Mouse (Mus musculus): Measurements from ENCODE around the gene Hecw2. TPM values are rescaled to one million over a fixed set of nuclear protein-coding genes. Genes with fewer than 3 reads are reported as not detected.
A peak's percentile ranks its signal among the peaks of the same experiment; 100 is the strongest.

Hecw2 gene
- total RNA-seq, 4 experiments from 2014 or later = 10.3 to 12.5 (median 11.9) TPM

- peak; percentile 75 for DNase-seq (ENCODE audit: low spot score)
Measured at GRCm38 (mm10) chr1:53986185-53986892, 208.6 kb downstream of the Hecw2 start.

GRCm38 (mm10) chr1:53978514-53978831, 216.5 kb downstream of the Hecw2 start:
- DNase-seq (ENCODE audit: low spot score) = peak; percentile 90

- peak; percentile 27 for DNase-seq (ENCODE audit: low spot score)
Measured at GRCm38 (mm10) chr1:53977806-53978513, 217.0 kb downstream of the Hecw2 start.

DNA sequence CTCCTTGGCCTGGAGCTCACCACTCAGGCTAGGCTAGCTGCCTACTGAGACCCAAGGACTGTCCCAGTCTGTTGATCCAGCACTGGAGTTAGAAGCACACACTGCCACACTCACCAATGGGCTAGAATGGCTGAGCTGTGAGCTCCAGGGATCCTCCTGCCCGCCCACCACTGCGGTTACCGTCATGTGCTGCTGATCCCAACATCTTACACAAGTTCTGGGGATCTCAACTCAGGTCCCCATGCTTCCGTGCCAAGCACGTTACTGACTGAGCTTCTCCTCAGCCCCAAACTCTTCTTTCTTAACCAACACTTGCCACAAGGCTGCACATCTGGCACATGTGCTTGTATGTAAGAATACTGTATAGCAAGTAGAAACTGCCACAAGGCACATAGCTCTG, 218.2 kb downstream of the Hecw2 start:
- no peak for DNase-seq (ENCODE audit: low spot score)

GRCm38 (mm10) chr1:53976100-53976499, 218.9 kb downstream of the Hecw2 start:
- DNase-seq (ENCODE audit: low spot score) = no peak

GRCm38 (mm10) chr1:53974941-53975340, 220.0 kb downstream of the Hecw2 start:
- DNase-seq (ENCODE audit: low spot score) = peak; percentile 56

GRCm38 (mm10) chr1:53970326-53970977, 224.5 kb downstream of the Hecw2 start:
- DNase-seq (ENCODE audit: low spot score) = no peak

DNA sequence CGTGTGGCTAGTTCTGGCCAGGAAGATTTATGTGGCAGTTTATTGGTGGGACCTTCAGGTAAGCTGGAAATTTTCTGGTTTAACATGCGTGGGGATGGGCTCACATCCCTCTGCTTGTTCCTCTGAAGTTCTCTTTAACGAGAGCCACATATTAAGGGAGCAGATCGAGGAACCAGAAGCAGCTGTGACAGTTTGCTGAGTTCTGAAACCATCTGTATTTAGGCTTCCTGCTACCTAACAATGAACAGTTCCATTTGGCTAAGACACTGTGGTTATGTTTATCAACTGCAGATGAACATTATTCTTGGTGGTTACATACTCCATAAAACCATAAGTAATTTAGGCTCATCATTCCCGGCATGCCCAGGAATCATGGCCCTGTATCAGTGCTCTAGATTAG, 242.6 kb downstream of the Hecw2 start:
- DNase-seq (ENCODE audit: low spot score) = no peak

GRCm38 (mm10) chr1:53945815-53946214, 249.2 kb downstream of the Hecw2 start:
- no peak for DNase-seq (ENCODE audit: low spot score)

GRCm38 (mm10) chr1:53942468-53942867, 252.5 kb downstream of the Hecw2 start:
- no peak for DNase-seq (ENCODE audit: low spot score)

DNA sequence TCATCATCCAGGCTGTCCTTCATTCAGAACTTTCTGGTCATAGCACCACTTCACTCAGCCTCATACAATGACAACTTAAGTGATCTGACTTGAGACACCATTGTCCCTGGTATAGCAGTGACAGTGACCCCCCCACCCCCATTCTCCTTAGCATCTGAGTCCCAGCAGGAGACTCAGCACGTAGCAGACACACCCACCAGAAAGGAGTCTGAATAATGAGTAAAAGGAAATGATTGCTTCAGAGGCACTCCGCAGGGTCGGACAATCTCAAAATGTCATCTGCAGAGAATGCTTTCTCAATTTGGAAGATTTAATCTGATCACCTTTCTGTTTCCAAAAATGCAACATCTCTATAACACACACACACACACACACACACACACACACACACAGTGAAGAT, 253.4 kb downstream of the Hecw2 start:
- DNase-seq (ENCODE audit: low spot score) = no peak

DNA sequence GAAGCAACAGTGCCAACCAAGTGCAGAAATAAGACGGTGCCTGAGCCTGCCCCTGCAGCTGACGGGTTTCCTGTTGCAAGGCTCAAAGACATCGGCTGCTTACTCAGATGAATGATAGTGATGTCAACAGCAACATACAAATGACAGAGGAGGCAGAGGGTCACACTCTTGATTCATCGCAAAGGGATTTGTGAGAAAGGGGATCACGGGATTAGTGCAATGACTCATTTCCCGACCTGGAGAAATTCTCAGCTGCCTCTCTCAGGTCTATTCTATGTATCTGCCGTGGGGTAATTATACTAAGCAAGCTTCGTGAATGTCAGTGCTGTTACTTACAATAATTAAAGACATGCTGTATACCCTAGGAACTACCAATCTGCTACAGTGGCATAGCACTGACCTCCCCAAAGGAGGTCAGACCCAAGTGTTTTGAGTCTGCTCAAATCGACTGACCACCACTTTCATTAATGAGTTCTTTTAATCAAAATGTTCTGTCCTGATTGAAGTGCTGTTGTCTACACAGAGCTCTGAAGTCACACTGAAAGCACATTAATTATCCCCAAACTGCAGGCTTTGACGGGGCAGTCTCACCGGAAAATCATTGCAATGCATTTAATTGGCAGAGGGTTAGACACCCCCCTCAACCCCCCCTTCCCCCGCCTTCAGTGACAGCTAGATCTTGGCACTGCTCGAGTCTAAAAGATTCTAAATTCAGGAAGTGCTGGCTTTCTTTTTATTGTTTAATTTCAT, 254.5 kb downstream of the Hecw2 start:
- DNase-seq (ENCODE audit: low spot score) = no peak

GRCm38 (mm10) chr1:53939291-53939690, 255.7 kb downstream of the Hecw2 start:
- DNase-seq (ENCODE audit: low spot score) = no peak

DNA sequence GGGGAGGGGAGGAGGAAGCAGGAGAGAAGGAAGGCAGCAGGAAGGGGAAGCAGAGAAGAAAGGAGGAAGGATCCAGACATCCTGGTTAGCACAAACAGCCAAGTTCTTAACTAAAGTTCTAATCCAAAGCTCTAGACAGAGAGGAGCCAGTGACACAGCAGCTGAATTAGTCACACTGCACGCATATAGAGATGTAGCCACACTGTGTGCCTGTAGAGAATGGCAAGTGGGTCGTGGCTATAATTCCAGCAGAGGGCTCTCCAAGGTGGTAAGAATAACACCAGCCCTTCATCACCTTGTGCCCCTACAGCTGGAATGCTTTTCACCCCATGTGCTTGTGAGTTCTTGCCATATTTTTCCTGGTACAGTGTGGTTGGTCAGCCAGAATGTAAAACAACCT, 261.7 kb downstream of the Hecw2 start:
- no peak for DNase-seq (ENCODE audit: low spot score)

DNA sequence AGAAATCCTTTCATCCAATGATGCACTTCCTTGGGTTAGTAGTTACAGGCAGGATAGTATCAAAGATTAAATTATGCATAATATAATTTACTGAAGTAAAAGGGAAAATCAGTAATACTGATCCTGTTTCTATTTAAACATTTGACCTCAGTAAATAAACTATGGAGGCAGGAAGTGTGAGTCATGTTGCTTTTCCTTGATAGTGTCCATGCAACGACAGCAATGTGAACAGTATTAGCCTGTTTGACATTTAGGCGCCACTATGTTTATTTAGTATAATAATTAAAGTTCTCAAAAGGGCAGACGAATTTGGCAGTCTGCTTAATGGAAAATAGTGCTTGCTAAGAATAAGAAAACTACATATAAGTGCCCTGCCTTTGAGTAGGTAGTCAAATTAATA, 263.7 kb downstream of the Hecw2 start:
- no peak for DNase-seq (ENCODE audit: low spot score)

- DNase-seq (ENCODE audit: low spot score) = no peak
Measured at GRCm38 (mm10) chr1:53927605-53928004, 267.4 kb downstream of the Hecw2 start.

DNA sequence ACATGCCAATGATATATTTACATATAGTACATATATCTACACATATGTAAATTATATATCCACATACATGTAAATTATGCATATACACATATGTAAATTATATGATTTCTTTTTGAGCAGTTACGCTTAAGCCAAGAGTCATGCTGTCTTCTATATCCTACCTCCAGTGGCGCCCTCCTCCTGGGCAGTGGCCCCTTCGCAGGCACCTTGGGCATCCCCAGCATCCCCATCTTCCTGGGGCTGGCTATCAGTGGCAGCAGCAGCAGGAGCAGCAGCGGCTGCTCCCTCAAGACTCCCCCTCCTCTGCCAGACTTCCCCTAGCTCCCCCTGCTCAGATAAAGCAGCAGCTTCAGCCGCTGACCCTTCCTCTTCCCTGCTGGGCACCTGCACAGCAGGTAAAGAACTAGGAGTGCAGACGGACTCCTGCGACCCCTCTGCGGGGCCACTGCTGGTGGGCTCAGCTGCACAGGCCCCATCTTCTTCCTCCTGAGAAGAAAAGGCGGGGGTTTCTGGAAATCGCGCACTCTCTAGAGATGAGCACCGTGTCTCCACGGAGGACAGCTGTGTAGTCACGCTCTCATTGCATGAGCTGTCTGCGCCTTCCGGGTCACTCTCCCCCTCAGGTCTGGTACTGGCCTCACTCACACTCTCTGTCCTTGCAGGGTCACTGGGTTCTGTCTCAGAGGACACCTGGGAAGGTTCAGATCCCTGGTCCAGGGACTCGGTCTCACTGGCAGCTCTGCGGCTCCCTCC, 269.6 kb downstream of the Hecw2 start:
- no peak for DNase-seq (ENCODE audit: low spot score)

DNA sequence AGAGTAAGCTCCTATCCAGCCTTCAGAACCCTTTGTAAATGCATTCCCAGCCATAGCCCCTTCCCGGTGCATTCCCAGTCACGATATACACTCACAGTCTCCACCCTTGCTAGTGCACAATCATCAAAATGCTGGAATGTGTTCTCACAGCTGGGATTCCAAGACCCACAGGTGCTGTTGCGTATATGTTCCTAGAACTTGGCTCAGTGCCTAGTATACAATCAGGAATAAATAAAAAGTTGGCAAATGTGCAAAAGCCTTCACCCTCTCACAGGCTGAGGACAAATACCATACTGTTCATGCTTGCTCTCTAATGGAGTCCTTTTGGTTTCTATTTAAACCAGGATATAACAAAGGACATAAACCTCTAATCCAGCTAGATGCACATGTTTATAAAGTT, 283.1 kb downstream of the Hecw2 start:
- DNase-seq (ENCODE audit: low spot score) = no peak

GRCm38 (mm10) chr1:53910251-53910650, 284.7 kb downstream of the Hecw2 start:
- DNase-seq (ENCODE audit: low spot score) = no peak

- DNase-seq (ENCODE audit: low spot score) = peak; percentile 69
Measured at GRCm38 (mm10) chr1:53909118-53909517, 285.9 kb downstream of the Hecw2 start.

GRCm38 (mm10) chr1:53906175-53906574, 288.8 kb downstream of the Hecw2 start:
- DNase-seq (ENCODE audit: low spot score) = no peak
